Mouse (Mus musculus) embryonic fibroblast, embryonic 13.5 days (primary cell): ENCODE data around the gene Aldh8a1.

Experiments used
- CTCF ChIP-seq: IDR thresholded peaks from 2 replicates; pipeline ENCODE4 v1.5.1; 2011; ENCODE audit warnings: mild to moderate bottlenecking, control low read depth, low read length, moderate library complexity, borderline replicate concordance; ENCODE audit not compliant: insufficient read depth
- POLR2A ChIP-seq: IDR thresholded peaks from 2 replicates; pipeline ENCODE4 v1.6.1; 2011; ENCODE audit warnings: low read depth, mild to moderate bottlenecking, control low read depth, low read length, moderate library complexity

- TF ChIP-seq CTCF (0 out of 2 replicates have a peak, but pooled peaks have one; percentile 16), POLR2A (no peak)
Observed at GRCm38 (mm10) chr10:21420457-21421424, 43.6 kb downstream of the Aldh8a1 start.
